Mouse (Mus musculus) liver, embryonic 14.5 days (tissue): ENCODE data around the gene Dgkh. TPM values are rescaled to one million over a fixed set of nuclear protein-coding genes. Genes with fewer than 3 reads are reported as not detected.

Experiments
- ATAC-seq: fragments of 200-750 bp; cut with Nextera tagmentation; 2 replicates; pipeline ENCODE4 v1.8.0; 2017; ENCODE audit warnings: moderate number of reproducible peaks, mild to moderate bottlenecking, moderate library complexity; ENCODE audit not compliant: insufficient read depth
- DNase-seq, 3 experiments: peaks; one replicate each; pipeline ENCODE4 v3.0.0-alpha.2; 2012 to 2013; ENCODE audit warnings: low read depth in 3 of 3, low spot score in 3 of 3
- H3K27ac ChIP-seq: fragments of 300-500 bp; sonication (generic); 2 replicates; pipeline ENCODE4 v1.5.1; 2014; ENCODE audit warnings: moderate library complexity, mild to moderate bottlenecking, control low read depth, inconsistent platforms
- H3K27me3 ChIP-seq: fragments of 300-500 bp; sonication (generic); 2 replicates; pipeline ENCODE4 v1.6.1; 2014; ENCODE audit warnings: mild to moderate bottlenecking, low read length, moderate library complexity; ENCODE audit not compliant: control insufficient read depth, insufficient read depth
- H3K36me3 ChIP-seq: fragments of 300-500 bp; sonication (generic); replicated peaks from 2 replicates; pipeline ENCODE4 v1.6.1; 2014; ENCODE audit warnings: low read depth; ENCODE audit not compliant: control insufficient read depth, insufficient read depth
- H3K4me1 ChIP-seq, 2 experiments: fragments of 200-500 bp in 1 of 2; fragments of 300-500 bp in 1 of 2; sonication (generic) in 1 of 2; replicated peaks; 2 replicates each; pipeline ENCODE4 v1.6.1; 2012 to 2014; ENCODE audit warnings: antibody characterized with exemption in 1 of 2, inconsistent platforms in 1 of 2, low read length in 1 of 2; ENCODE audit not compliant: control insufficient read depth in 2 of 2, insufficient read depth in 2 of 2
- H3K4me2 ChIP-seq: fragments of 300-500 bp; sonication (generic); 2 replicates; pipeline ENCODE4 v1.6.1; 2014; ENCODE audit warnings: low read depth, mild to moderate bottlenecking, control low read depth, moderate library complexity
- H3K4me3 ChIP-seq, 2 experiments: fragments of 200-500 bp in 1 of 2; fragments of 300-500 bp in 1 of 2; sonication (generic) in 1 of 2; 2 replicates each; pipeline ENCODE4 v1.5.1; 2012 to 2014; ENCODE audit warnings: low read depth in 2 of 2, low read length in 2 of 2, mild to moderate bottlenecking in 2 of 2, control low read depth in 1 of 2, inconsistent platforms in 1 of 2, moderate library complexity in 1 of 2; ENCODE audit not compliant: insufficient read depth in 1 of 2
- H3K9ac ChIP-seq: fragments of 300-500 bp; sonication (generic); replicated peaks from 2 replicates; pipeline ENCODE4 v1.6.1; 2014; ENCODE audit warnings: mild to moderate bottlenecking, control low read depth, moderate library complexity
- H3K9me3 ChIP-seq: fragments of 300-500 bp; sonication (generic); 2 replicates; pipeline ENCODE4 v1.6.1; 2016; ENCODE audit warnings: low read length, mixed read lengths; ENCODE audit not compliant: control insufficient read depth
- CTCF ChIP-seq: IDR thresholded peaks from 2 replicates; pipeline ENCODE4 v1.5.1; 2016; ENCODE audit warnings: antibody characterized with exemption, low read depth, control low read depth
- EP300 ChIP-seq: IDR thresholded peaks from 2 replicates; pipeline ENCODE4 v1.6.1; 2016; ENCODE audit warnings: antibody characterized with exemption, low read depth
- WGBS: fragments of 180-500 bp; shearing (Covaris S2); extraction: QIAGEN DNeasy Blood & Tissue Kit; methylation state at CpG from one replicate; pipeline ENCODE4 v1.1.7; 2014; ENCODE audit not compliant: insufficient replicate concordance; 5-methylcytosine and 5-hydroxymethylcytosine counted together
- polyA plus RNA-seq, 2 experiments: library from polyadenylated mRNA; depleted of rRNA in 1 of 2; stranded (reverse) in 1 of 2; unstranded in 1 of 2; fragments of >200 nt; fragmentation: Nextera tagmentation in 1 of 2; extraction: Ambion mirVana in 1 of 2; gene quantifications; 2 replicates each; pipeline versions ENCODE4 v1.2.1 to v1.2.3; 2012 to 2014

Dgkh gene
- polyA plus RNA-seq, 2 experiments: 0.15 to 0.36 TPM

DNA sequence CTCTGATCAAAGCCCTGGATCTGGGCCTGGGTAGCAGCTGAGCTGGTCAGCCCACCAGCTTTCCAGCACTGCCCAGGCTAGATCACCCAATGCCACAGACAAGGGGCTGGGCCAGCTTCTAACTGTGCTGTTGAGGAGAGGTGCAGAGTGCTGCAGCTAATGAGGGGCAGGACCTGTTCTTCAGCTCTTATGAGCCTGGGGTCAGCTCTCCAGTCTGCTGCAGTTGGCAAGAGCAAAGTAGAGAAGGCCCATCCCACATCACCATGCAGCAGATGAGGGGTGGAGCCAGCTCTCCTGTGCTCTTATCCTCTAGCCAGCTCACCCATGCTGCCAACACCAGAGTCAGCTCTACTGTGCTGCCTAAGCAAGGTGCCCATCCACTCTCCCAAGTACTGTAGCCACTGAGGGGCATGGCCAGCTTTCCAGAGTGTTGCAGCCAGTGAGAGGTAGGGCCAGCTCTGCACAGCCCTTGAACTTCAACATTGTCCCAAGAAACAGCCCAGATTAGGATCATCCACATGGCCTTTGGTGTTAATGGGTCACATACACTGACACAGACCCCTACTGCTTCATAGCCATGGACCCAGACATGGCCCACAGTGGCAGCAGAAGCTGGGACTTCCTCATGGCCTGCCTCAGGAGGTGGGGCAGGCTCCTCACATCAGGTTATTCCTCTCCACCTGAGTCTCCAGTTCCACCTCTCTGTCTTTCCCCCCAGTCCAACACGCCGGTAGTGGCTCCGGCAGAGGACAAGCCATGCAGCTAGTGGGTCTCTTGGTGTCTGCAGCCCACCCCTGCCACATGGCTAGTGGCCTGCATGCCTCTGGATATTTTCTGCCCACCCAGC is 206.7 kb downstream of the Dgkh start:
- H3K27ac ChIP-seq: no peak overlapping the region
- TF ChIP-seq EP300 (no peak), CTCF (no peak)
- H3K4me2 ChIP-seq: no peak overlapping the region
- peaks cover 10 to 21% of the 10 kb centered on the region in 2 experiments for H3K4me1 ChIP-seq
- H3K36me3 ChIP-seq: no peaks in the 10 kb centered on the region; the same call in 1 of the 2 replicates
- H3K9ac ChIP-seq: no peak overlapping the region
- DNase-seq (no peak), ATAC-seq (peak; percentile 64)
- WGBS: 90% methylated on average over 3 of the region's 3 CpGs
- no peak overlapping the region for H3K4me3 ChIP-seq
- H3K27me3 ChIP-seq: no peaks in the 10 kb centered on the region
- H3K9me3 ChIP-seq: no peaks in the 10 kb centered on the region

DNA sequence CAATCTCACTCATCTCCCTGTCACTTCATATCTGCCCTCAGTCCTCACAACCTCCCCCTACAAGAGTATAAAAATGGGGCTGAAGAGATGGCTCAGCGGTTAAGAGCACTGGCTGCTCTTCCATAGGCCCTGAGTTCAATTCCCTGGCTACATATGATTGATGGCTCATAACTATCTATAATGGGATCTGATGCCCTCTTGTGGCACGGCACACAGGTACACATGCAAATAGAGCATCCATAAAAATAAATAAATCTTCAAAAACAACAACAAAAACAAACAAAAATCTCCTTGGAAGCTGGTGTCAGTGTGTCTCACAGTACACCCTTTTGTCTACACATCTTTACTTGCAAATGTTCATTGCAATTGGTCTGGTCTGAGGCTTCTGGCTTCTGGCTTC is 207.5 kb downstream of the Dgkh start:
- Histone ChIP-seq H3K4me2 (no peak overlapping the region), H3K9ac (no peak overlapping the region), H3K27me3 (no peaks in the 10 kb centered on the region), H3K4me3 (no peak overlapping the region), H3K4me1 (peaks cover 9 to 19% of the 10 kb centered on the region in 2 experiments), H3K36me3 (no peaks in the 10 kb centered on the region; the same call in 1 of the 2 replicates), H3K9me3 (no peaks in the 10 kb centered on the region), H3K27ac (no peak overlapping the region)
- DNase-seq (no peak), ATAC-seq (0 out of 2 replicates have a peak, but pooled peaks have one; percentile 1)
- TF ChIP-seq CTCF (peak; percentile 34; the same call in 1 of the 2 replicates), EP300 (no peak)
- WGBS: 64% methylated on average over 2 of the region's 2 CpGs

DNA sequence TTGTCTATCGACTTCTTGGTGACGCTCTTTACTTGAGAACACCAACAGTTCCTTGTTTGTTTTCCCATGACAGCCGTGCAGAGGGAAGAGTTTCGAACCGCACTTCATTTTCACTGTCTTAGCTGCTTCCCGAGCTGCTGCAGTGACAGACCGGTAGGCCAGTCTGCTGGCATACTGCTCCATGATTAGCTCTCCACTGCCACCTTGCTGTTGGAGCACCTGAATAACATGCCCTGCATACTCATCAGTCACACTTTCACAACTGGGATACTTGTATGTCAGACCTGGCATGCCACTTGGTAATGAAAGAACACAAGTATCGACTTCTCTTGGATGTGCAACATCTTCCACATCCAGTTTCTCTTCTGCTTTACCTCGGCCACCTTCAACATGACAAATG is 221.9 kb downstream of the Dgkh start:
- H3K27me3 ChIP-seq: no peaks in the 10 kb centered on the region
- no peak overlapping the region for H3K4me2 ChIP-seq
- DNase-seq: no peak
- no peaks in the 10 kb centered on the region for H3K9me3 ChIP-seq
- 81% methylated on average over 9 of the region's 9 CpGs for WGBS
- H3K27ac ChIP-seq: no peak overlapping the region
- H3K36me3 ChIP-seq: peaks cover 20% of the 10 kb centered on the region
- ATAC-seq: peak; percentile 43; the same call in 1 of the 2 replicates
- no peak for TF ChIP-seq EP300
- peak; percentile 73 for TF ChIP-seq CTCF
- no peak overlapping the region for H3K9ac ChIP-seq
- H3K4me1 ChIP-seq: no peaks in the 10 kb centered on the region
- H3K4me3 ChIP-seq: no peak overlapping the region

DNA sequence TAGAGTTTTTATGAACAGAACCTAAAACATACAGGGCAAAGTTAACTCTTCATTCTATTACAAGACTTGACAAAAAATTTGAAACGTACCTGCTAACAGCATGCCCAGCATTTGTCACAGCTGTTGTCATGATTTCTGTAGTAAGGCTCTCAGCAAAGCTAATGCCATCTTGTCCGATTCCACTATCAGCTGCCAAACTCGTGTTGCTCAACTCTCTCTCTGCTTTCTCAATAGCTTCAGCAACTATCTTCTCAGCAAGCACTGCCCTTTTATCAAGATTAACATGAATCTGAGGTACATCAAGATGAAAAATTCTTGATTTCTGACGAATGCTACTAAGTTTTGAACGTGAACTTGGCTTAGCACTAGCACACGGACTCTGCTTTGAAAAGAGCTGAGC is 222.8 kb downstream of the Dgkh start:
- H3K27me3 ChIP-seq: no peaks in the 10 kb centered on the region
- no peak overlapping the region for H3K4me2 ChIP-seq
- ATAC-seq: no peak
- H3K9me3 ChIP-seq: no peaks in the 10 kb centered on the region
- no peak overlapping the region for H3K9ac ChIP-seq
- H3K4me3 ChIP-seq: no peak overlapping the region
- no peak overlapping the region for H3K27ac ChIP-seq
- peaks cover 20% of the 10 kb centered on the region for H3K36me3 ChIP-seq
- WGBS: 73% methylated on average over 6 of the region's 6 CpGs
- TF ChIP-seq EP300 (no peak), CTCF (no peak)
- DNase-seq: no peak
- H3K4me1 ChIP-seq: no peaks in the 10 kb centered on the region

Other genes with a start within 250 kb of the Dgkh start
- gene Akap11, start 196.0 kb downstream of the Dgkh start, polyA plus RNA-seq (2012; rRNA removed): 5.6 and 8.2 TPM in 2 replicates
- gene Akap11, start 196.0 kb downstream of the Dgkh start, polyA plus RNA-seq (2014; fragmentation: Nextera tagmentation; extraction: Ambion mirVana): 5.4 TPM in 2 replicates
- gene Vwa8, start 116.3 kb upstream of the Dgkh start, polyA plus RNA-seq (2012; rRNA removed): 4.8 and 6.4 TPM in 2 replicates
- 8.1 and 8.3 TPM in 2 replicates for gene Vwa8, start 116.3 kb upstream of the Dgkh start, polyA plus RNA-seq (2014; fragmentation: Nextera tagmentation; extraction: Ambion mirVana)